In the genomic region with DNA sequence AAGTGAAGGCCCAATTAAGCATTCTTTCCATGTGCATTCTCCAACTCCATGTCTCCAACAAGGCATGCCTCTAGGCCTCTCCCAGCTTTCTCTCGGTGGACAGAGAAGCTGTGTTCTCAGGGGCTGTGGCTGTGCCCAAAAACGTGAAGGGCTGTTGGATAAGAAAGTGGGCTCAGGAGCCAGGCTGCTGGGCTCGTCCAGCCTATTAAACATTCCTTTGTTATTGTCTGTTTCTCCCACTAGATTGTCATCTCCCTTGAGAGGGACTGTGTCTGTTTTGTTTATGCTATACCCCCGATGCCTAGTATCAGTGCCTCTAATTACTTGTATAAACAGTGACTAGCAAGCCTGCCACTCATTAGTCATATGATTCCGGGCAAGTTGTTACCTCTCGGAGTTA, we compare ENCODE assay signal across 39 mouse cellular contexts. TPM values are rescaled to one million over a fixed set of nuclear protein-coding genes. Genes with fewer than 3 reads are reported as not detected.
DNase-seq lines count a peak whose midpoint lies in the region; ATAC-seq and TF ChIP-seq lines count a peak whose summit lies in the region.
"Had no signal": no experiment of that assay in that cellular context is flagged by ENCODE, and none has a peak within 500 bp of the region (broad histone marks: within the 10 kb centered on the region; RNA-seq: fewer than 3 reads in every experiment).

No protein-coding gene starts in this region.

- TF ChIP-seq POLR2A in myocyte (IDR thresholded peaks at IDR 0.05; ENCODE audit: insufficient read length, low read depth) = no peak

- H3K4me1 ChIP-seq in liver, embryonic 12.5 days = no peaks in the 10 kb centered on the region
- H3K4me1 ChIP-seq: forebrain, embryonic 13.5 days; liver, embryonic 15.5 days had no signal

- no peaks in the 10 kb centered on the region for H3K27me3 ChIP-seq in myocyte (ENCODE audit: control insufficient read depth, insufficient read depth, insufficient read length)
- H3K27me3 ChIP-seq in liver, embryonic 12.5 days (replicated peaks) = no peaks in the 10 kb centered on the region
- H3K27me3 ChIP-seq: CH12.LX; embryonic facial prominence, embryonic 15.5 days; forebrain, embryonic 13.5 days; heart, embryonic 13.5 days; liver, embryonic 15.5 days had no signal

- no peak overlapping the region for H3ac ChIP-seq in myocyte (ENCODE audit: control insufficient read depth, insufficient read length)

- H3K27ac ChIP-seq in liver, embryonic 12.5 days = no peak overlapping the region
- H3K27ac ChIP-seq: embryonic facial prominence, embryonic 15.5 days; forebrain, embryonic 13.5 days; heart, adult 2 months; heart, embryonic 13.5 days; hindbrain, embryonic 14.5 days; kidney, postnatal 0 days; liver, embryonic 15.5 days had no signal

- peak overlapping the region; percentile 53 for H3K4me2 ChIP-seq in myocyte (ENCODE audit: low read depth)
- H3K4me2 ChIP-seq in liver, embryonic 12.5 days = no peak overlapping the region
- H3K4me2 ChIP-seq: embryonic facial prominence, embryonic 15.5 days; forebrain, embryonic 13.5 days; heart, embryonic 13.5 days; hindbrain, embryonic 14.5 days; liver, embryonic 15.5 days; lung, embryonic 14.5 days had no signal

- no peaks in the 10 kb centered on the region for H3K9me3 ChIP-seq in liver, embryonic 12.5 days (replicated peaks)
- H3K9me3 ChIP-seq: embryonic facial prominence, embryonic 15.5 days; liver, embryonic 15.5 days had no signal

- H3K4me3 ChIP-seq in myocyte = no peak overlapping the region
- H3K4me3 ChIP-seq in liver, embryonic 12.5 days = no peak overlapping the region
- H3K4me3 ChIP-seq: embryonic facial prominence, embryonic 15.5 days; forebrain, embryonic 13.5 days; heart, adult 2 months; heart, embryonic 13.5 days; liver, embryonic 15.5 days had no signal

- 59% methylated on average over 6 of the region's 6 CpGs for WGBS in liver, embryonic 12.5 days (ENCODE audit: insufficient replicate concordance)

- no peak for ATAC-seq in liver, embryonic 12.5 days
- ATAC-seq: forebrain, embryonic 13.5 days had no signal

- DNase-seq in heart, adult 11 months = peak; percentile 73
- DNase-seq in heart, adult 8-10 months (ENCODE audit: low spot score) = no peak
- DNase-seq in 3T3-L1 (ENCODE audit: low read depth, low spot score) = peak; percentile 67
- DNase-seq in Muller cell, postnatal 12 days (ENCODE audit: inconsistent ontology term) = peak; percentile 77
- no peak for DNase-seq in frontal cortex, postnatal 25 days (ENCODE audit: low spot score in 2 of 2)
- DNase-seq: adrenal gland, postnatal 14 days; cerebellum, adult 18-20 months; cerebellum, postnatal 10 days; gastrocnemius, postnatal 36 days; heart, adult 2 months; heart, postnatal 10 days; kidney, adult 2 months; kidney, postnatal 4 days; liver; lung, embryonic 14.5 days; lung, postnatal 14 days; midbrain, embryonic 14.5 days; right cerebral cortex, postnatal 4 days; thymus, postnatal 4 days had no signal

- no peak overlapping the region for H3K9ac ChIP-seq in liver, embryonic 12.5 days
- H3K9ac ChIP-seq: embryonic facial prominence, embryonic 15.5 days; forebrain, embryonic 13.5 days; heart, embryonic 13.5 days; hindbrain, embryonic 14.5 days; liver, embryonic 15.5 days; lung, embryonic 14.5 days had no signal

- no peaks in the 10 kb centered on the region for H3K36me3 ChIP-seq in myocyte (ENCODE audit: control insufficient read depth, insufficient read depth)
- no peaks in the 10 kb centered on the region for H3K36me3 ChIP-seq in liver, embryonic 12.5 days
- H3K36me3 ChIP-seq: embryonic facial prominence, embryonic 15.5 days; heart, embryonic 13.5 days; liver, embryonic 15.5 days had no signal

- H3K79me2 ChIP-seq in myocyte (ENCODE audit: control insufficient read depth, insufficient read depth) = peaks cover 3% of the 10 kb centered on the region

TF ChIP-seq in myocyte, 11 proteins besides CTCF, POLR2A, EP300 and RAD21:
- TF ChIP-seq E2F4 (IDR thresholded peaks at IDR 0.05; ENCODE audit: insufficient read depth) (no peak), CEBPB (IDR thresholded peaks at IDR 0.05; ENCODE audit: insufficient read depth, poor library complexity, severe bottlenecking) (no peak), MAX (IDR thresholded peaks at IDR 0.05; ENCODE audit: low read depth) (no peak), TCF3 (IDR thresholded peaks at IDR 0.05; ENCODE audit: insufficient read length, low read depth) (no peak), REST (IDR thresholded peaks at IDR 0.05; ENCODE audit: insufficient read depth, insufficient read length) (no peak), USF1 (IDR thresholded peaks at IDR 0.05; ENCODE audit: low read depth) (no peak), MYOD1 (IDR thresholded peaks at IDR 0.05; ENCODE audit: control insufficient read depth in 1 of 3, insufficient read length in 2 of 3, low read depth in 2 of 3) (no peak), MYOG (IDR thresholded peaks at IDR 0.05; ENCODE audit: control insufficient read depth in 1 of 3, insufficient read depth in 1 of 3, insufficient read length in 2 of 3, low read depth in 2 of 3) (no peak), POLR2AphosphoS2 (IDR thresholded peaks at IDR 0.05; ENCODE audit: insufficient read length, low read depth) (no peak), SRF (IDR thresholded peaks at IDR 0.05; ENCODE audit: control insufficient read depth, insufficient read length, low read depth) (no peak), TCF12 (IDR thresholded peaks at IDR 0.05; ENCODE audit: insufficient read depth, poor library complexity, severe bottlenecking) (no peak)

RNA-seq across cellular contexts. Expression of a gene that starts 4.0 kb away (rescaled TPM):
- not detected for total RNA-seq in heart, adult 8-10 months (2022)
- polyA plus RNA-seq in myocyte (2012; fragmentation: generic; extraction: Trizol) = 0.89 TPM
- polyA plus RNA-seq in liver, embryonic 12.5 days (2016; fragmentation: Nextera tagmentation; extraction: Ambion mirVana) = not detected in 2 replicates
- total RNA-seq: adrenal gland, postnatal 14 days; CH12.LX; common myeloid progenitor, adult 5-6 weeks; ES-E14; gastrocnemius, postnatal 36 days; heart, adult 2 months; heart, postnatal 10 days; hematopoietic stem cell, adult 5-6 weeks; left cerebral cortex, postnatal 14 days; monocyte, adult 5-6 weeks; neutrophil, adult 5-6 weeks had no signal
- polyA plus RNA-seq: embryonic facial prominence, embryonic 15.5 days; forebrain, embryonic 13.5 days; heart, adult 2 months; heart, embryonic 13.5 days; hindbrain, embryonic 14.5 days; intestine, embryonic 14.5 days; kidney, adult 2 months; kidney, postnatal 0 days; limb, embryonic 11.5 days; liver, embryonic 15.5 days; lung, embryonic 14.5 days; midbrain, embryonic 14.5 days; neural tube, embryonic 11.5 days; testis, adult 2 months; thymus, postnatal 0 days had no signal

RNA-seq across cellular contexts. Expression of a gene that starts 5.8 kb away (rescaled TPM):
- 10 to 100 TPM in 2 of 4 experiments, 1 to 10 TPM in 2; 5.9 to 16.2 (median 9.5) TPM for total RNA-seq in heart, adult 8-10 months (2022)
- 3,627 TPM for polyA plus RNA-seq in myocyte (2012; fragmentation: generic; extraction: Trizol)
- polyA plus RNA-seq in liver, embryonic 12.5 days (2016; fragmentation: Nextera tagmentation; extraction: Ambion mirVana) = 0.55 and 0.69 TPM in 2 replicates
- polyA plus RNA-seq: neural tube, embryonic 11.5 days had no signal

RNA-seq across cellular contexts. Expression of a gene that starts 7.7 kb away (rescaled TPM):
- not detected for total RNA-seq in heart, adult 8-10 months (2022)
- polyA plus RNA-seq in myocyte (2012; fragmentation: generic; extraction: Trizol) = not detected
- not detected in 2 replicates for polyA plus RNA-seq in liver, embryonic 12.5 days (2016; fragmentation: Nextera tagmentation; extraction: Ambion mirVana)
- total RNA-seq: adrenal gland, postnatal 14 days; CH12.LX; common myeloid progenitor, adult 5-6 weeks; ES-E14; gastrocnemius, postnatal 36 days; heart, adult 2 months; heart, postnatal 10 days; hematopoietic stem cell, adult 5-6 weeks; left cerebral cortex, postnatal 14 days; monocyte, adult 5-6 weeks; neutrophil, adult 5-6 weeks had no signal
- polyA plus RNA-seq: embryonic facial prominence, embryonic 15.5 days; forebrain, embryonic 13.5 days; heart, adult 2 months; heart, embryonic 13.5 days; hindbrain, embryonic 14.5 days; intestine, embryonic 14.5 days; kidney, adult 2 months; kidney, postnatal 0 days; limb, embryonic 11.5 days; liver, embryonic 15.5 days; lung, embryonic 14.5 days; midbrain, embryonic 14.5 days; neural tube, embryonic 11.5 days; testis, adult 2 months had no signal

RNA-seq across cellular contexts. Expression of a gene that starts 10.6 kb away (rescaled TPM):
- not detected for total RNA-seq in heart, adult 8-10 months (2022)
- polyA plus RNA-seq in myocyte (2012; fragmentation: generic; extraction: Trizol) = 0.19 TPM
- not detected in 2 replicates for polyA plus RNA-seq in liver, embryonic 12.5 days (2016; fragmentation: Nextera tagmentation; extraction: Ambion mirVana)
- total RNA-seq: adrenal gland, postnatal 14 days; CH12.LX; common myeloid progenitor, adult 5-6 weeks; ES-E14; heart, adult 2 months; heart, postnatal 10 days; hematopoietic stem cell, adult 5-6 weeks; left cerebral cortex, postnatal 14 days; monocyte, adult 5-6 weeks; neutrophil, adult 5-6 weeks had no signal
- polyA plus RNA-seq: forebrain, embryonic 13.5 days; heart, adult 2 months; heart, embryonic 13.5 days; hindbrain, embryonic 14.5 days; kidney, adult 2 months; limb, embryonic 11.5 days; liver, embryonic 15.5 days; lung, embryonic 14.5 days; midbrain, embryonic 14.5 days; neural tube, embryonic 11.5 days; testis, adult 2 months had no signal

RNA-seq across cellular contexts. Expression of a gene that starts 14.9 kb away (rescaled TPM):
- total RNA-seq in heart, adult 8-10 months (2022) = 10 to 100 TPM; 54.7 to 77.4 (median 69.0) TPM
- polyA plus RNA-seq in myocyte (2012; fragmentation: generic; extraction: Trizol) = 2,472 TPM
- polyA plus RNA-seq in liver, embryonic 12.5 days (2016; fragmentation: Nextera tagmentation; extraction: Ambion mirVana) = 5.7 and 6.8 TPM in 2 replicates
- total RNA-seq: CH12.LX had no signal

Comparison
In these comparisons a context has a peak if more than half of its experiments do, and no peak if none do; other contexts are left out.
1. DNase-seq: peak in heart, adult 11 months (single experiment), 3T3-L1 (single experiment) and Muller cell, postnatal 12 days (single experiment); none in heart, adult 8-10 months (single experiment) and frontal cortex, postnatal 25 days (0 of 2).
2. RNA of a gene that starts 5.8 kb away (polyA plus RNA-seq): 3,627 TPM in myocyte (single experiment); 0.55 to 0.69 TPM in liver, embryonic 12.5 days; every median in the first group is over 1,000 times any median in the second.